Mouse (Mus musculus) limb, embryonic 14.5 days (tissue): Measurements from ENCODE around the gene Rab27a. TPM values are rescaled to one million over a fixed set of nuclear protein-coding genes. Genes with fewer than 3 reads are reported as not detected.
A peak's percentile ranks its signal among the peaks of the same experiment; 100 is the strongest.

Source experiments
- ATAC-seq: fragments of 200-750 bp; cut with Nextera tagmentation; 2 replicates; pipeline ENCODE4 v1.8.0; 2017; ENCODE audit warnings: low read depth, moderate number of reproducible peaks, moderate TSS enrichment; ENCODE audit not compliant: low FRiP score
- DNase-seq: peaks from one replicate; pipeline ENCODE4 v3.0.0-alpha.2; 2015; ENCODE audit warnings: low spot score
- H3K27ac ChIP-seq: fragments of 300-500 bp; sonication (generic); replicated peaks from 2 replicates; pipeline ENCODE4 v1.5.1; 2014; ENCODE audit warnings: low read depth, mild to moderate bottlenecking, low read length, moderate library complexity, mixed read lengths
- H3K27me3 ChIP-seq: fragments of 300-500 bp; sonication (generic); 2 replicates; pipeline ENCODE4 v1.6.1; 2014; ENCODE audit warnings: low read length, mixed read lengths; ENCODE audit not compliant: control insufficient read depth, insufficient read depth
- H3K36me3 ChIP-seq: fragments of 300-500 bp; sonication (generic); 2 replicates; pipeline ENCODE4 v1.6.1; 2014; ENCODE audit warnings: mild to moderate bottlenecking, low read length, moderate library complexity, mixed read lengths; ENCODE audit not compliant: control insufficient read depth, insufficient read depth
- H3K4me1 ChIP-seq: fragments of 300-500 bp; sonication (generic); 2 replicates; pipeline ENCODE4 v1.6.1; 2014; ENCODE audit warnings: antibody characterized with exemption, low read length, mixed read lengths; ENCODE audit not compliant: control insufficient read depth, insufficient read depth
- H3K4me2 ChIP-seq: fragments of 300-500 bp; sonication (generic); replicated peaks from 2 replicates; pipeline ENCODE4 v1.6.1; 2014; ENCODE audit warnings: low read depth, mild to moderate bottlenecking, low read length, moderate library complexity; ENCODE audit not compliant: severe bottlenecking
- H3K4me3 ChIP-seq: fragments of 300-500 bp; sonication (generic); replicated peaks from 2 replicates; pipeline ENCODE4 v1.5.1; 2014; ENCODE audit warnings: low read length
- H3K9ac ChIP-seq: fragments of 300-500 bp; sonication (generic); 2 replicates; pipeline ENCODE4 v1.6.1; 2014; ENCODE audit warnings: mild to moderate bottlenecking, low read depth, low read length, moderate library complexity; ENCODE audit not compliant: severe bottlenecking
- H3K9me3 ChIP-seq: fragments of 300-500 bp; sonication (generic); 2 replicates; pipeline ENCODE4 v1.6.1; 2016; ENCODE audit warnings: low read length; ENCODE audit not compliant: control insufficient read depth
- POLR2A ChIP-seq: fragments of 200-500 bp; IDR thresholded peaks from 2 replicates; pipeline ENCODE4 v1.8.0; 2012; ENCODE audit warnings: inconsistent platforms, mild to moderate bottlenecking, moderate library complexity, borderline replicate concordance; ENCODE audit not compliant: insufficient read depth, insufficient read length; ENCODE audit errors: extremely low read depth
- WGBS: fragments of 180-500 bp; shearing (Covaris S2); extraction: QIAGEN DNeasy Blood & Tissue Kit; methylation state at CpG from one replicate; pipeline ENCODE4 v1.1.7; 2014; 5-methylcytosine and 5-hydroxymethylcytosine counted together
- polyA plus RNA-seq, 2 experiments: library from polyadenylated mRNA; depleted of rRNA in 1 of 2; stranded (reverse) in 1 of 2; unstranded in 1 of 2; fragments of >200 nt; fragmentation: Nextera tagmentation in 1 of 2; extraction: Ambion mirVana in 1 of 2; gene quantifications; 2 replicates each; pipeline versions ENCODE4 v1.2.1 to v1.2.3; 2012 to 2014

Gene Rab27a
- polyA plus RNA-seq, 2 experiments: 2.8 to 5.7 TPM

DNA sequence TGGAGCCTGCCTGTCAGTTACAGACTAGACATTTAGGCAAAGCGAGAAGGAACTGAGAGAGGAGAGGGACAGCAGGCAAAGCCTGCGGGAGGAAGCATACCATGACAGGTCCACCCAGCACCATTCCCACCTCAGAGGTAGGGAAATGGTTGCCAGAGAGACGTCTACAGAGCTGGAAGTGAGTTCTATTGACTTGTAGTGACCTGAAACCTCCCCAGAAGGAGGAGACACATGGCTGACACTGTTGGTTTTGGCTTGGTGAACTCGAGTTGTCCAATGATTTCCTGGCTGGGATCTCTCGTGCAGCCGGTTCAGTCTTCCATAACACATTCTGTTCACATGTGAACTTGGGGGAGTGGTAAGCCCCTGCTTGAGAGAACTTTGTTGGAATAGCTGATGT lies 39.3 kb downstream of the Rab27a start:
- no peak overlapping the region for H3K27ac ChIP-seq
- no peaks in the 10 kb centered on the region for H3K4me1 ChIP-seq
- ATAC-seq (no peak), DNase-seq (no peak)
- WGBS: 70% methylated on average over 6 of the region's 6 CpGs
- no peaks in the 10 kb centered on the region for H3K9me3 ChIP-seq
- no peak for TF ChIP-seq POLR2A
- no peaks in the 10 kb centered on the region for H3K36me3 ChIP-seq
- no peak overlapping the region for H3K9ac ChIP-seq
- no peak overlapping the region for H3K4me3 ChIP-seq
- no peaks in the 10 kb centered on the region for H3K27me3 ChIP-seq
- no peak overlapping the region for H3K4me2 ChIP-seq

DNA sequence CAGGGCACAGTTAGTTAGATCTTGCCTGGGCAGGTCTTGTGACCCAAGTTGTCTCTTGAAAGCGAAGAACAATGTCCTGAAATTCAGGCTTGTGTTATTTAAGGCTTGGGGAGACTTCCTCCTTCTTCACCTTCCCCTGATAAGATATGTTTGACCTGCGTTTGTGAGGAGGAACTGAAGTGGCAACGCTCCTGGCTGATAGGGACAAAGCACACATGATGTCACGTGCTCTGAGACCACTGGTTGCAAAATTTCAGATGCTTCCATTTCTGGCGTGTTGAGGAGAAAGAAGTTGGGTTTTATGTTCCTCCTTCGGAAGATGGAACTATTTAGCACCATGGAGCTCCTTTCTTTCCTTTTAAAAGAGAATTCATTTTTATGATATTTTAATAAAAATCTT lies 41.2 kb downstream of the Rab27a start:
- Histone ChIP-seq H3K4me1 (no peaks in the 10 kb centered on the region), H3K4me3 (no peak overlapping the region), H3K9ac (no peak overlapping the region), H3K4me2 (no peak overlapping the region), H3K36me3 (no peaks in the 10 kb centered on the region), H3K27me3 (no peaks in the 10 kb centered on the region), H3K27ac (no peak overlapping the region), H3K9me3 (no peaks in the 10 kb centered on the region)
- DNase-seq (no peak), ATAC-seq (no peak)
- TF ChIP-seq POLR2A: no peak
- WGBS: 87% methylated on average over 6 of the region's 6 CpGs

DNA sequence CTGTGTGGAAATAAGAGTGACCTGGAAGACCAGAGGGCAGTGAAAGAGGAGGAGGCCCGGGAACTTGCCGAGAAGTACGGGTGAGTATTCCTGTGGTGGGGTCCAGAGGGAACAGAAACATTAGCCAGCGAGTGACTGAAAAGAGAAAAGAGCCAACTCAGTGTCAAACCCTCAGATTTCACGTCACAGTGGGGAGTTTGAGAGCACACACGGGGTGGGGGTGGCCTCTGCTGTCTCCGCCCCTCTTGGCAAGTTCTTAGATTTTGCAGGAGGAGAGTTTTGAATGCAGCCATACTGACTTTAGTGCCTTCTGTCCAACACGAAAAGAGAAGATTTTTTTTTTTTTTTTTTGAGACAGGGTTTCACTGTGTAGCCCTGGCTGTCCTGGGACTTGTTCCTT lies 42.5 kb downstream of the Rab27a start:
- WGBS: 67% methylated on average over 8 of the region's 8 CpGs
- no peaks in the 10 kb centered on the region for H3K4me1 ChIP-seq
- H3K9me3 ChIP-seq: no peaks in the 10 kb centered on the region
- no peaks in the 10 kb centered on the region for H3K36me3 ChIP-seq
- ATAC-seq (no peak), DNase-seq (no peak)
- no peak overlapping the region for H3K4me2 ChIP-seq
- no peak for TF ChIP-seq POLR2A
- no peak overlapping the region for H3K27ac ChIP-seq
- H3K9ac ChIP-seq: no peak overlapping the region
- H3K27me3 ChIP-seq: no peaks in the 10 kb centered on the region
- no peak overlapping the region for H3K4me3 ChIP-seq

DNA sequence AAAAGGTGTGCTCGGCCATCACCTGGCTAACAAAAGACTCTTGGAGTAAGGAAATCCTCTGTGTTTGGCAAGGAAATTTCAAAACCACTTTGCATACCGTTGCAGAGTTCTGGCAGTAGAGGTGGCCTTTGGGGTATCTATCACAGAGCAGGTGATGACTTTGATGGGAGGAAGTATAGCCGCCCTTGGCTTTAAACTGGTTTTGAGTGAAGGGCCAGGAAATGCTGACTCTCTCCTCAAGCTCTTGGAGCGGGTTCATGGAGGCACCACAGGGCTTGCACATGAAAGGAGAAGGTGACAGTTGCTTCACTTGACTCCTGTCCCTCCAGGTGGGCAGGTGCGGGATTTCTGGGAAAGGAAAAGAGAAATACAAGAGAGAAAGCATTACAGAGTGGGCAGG lies 42.9 kb downstream of the Rab27a start:
- Histone ChIP-seq H3K36me3 (no peaks in the 10 kb centered on the region), H3K27ac (no peak overlapping the region), H3K4me3 (no peak overlapping the region), H3K4me2 (no peak overlapping the region), H3K9me3 (no peaks in the 10 kb centered on the region), H3K9ac (no peak overlapping the region), H3K27me3 (no peaks in the 10 kb centered on the region), H3K4me1 (no peaks in the 10 kb centered on the region)
- ATAC-seq: no peak
- no peak for DNase-seq
- 74% methylated on average over 5 of the region's 5 CpGs for WGBS
- TF ChIP-seq POLR2A: no peak

DNA sequence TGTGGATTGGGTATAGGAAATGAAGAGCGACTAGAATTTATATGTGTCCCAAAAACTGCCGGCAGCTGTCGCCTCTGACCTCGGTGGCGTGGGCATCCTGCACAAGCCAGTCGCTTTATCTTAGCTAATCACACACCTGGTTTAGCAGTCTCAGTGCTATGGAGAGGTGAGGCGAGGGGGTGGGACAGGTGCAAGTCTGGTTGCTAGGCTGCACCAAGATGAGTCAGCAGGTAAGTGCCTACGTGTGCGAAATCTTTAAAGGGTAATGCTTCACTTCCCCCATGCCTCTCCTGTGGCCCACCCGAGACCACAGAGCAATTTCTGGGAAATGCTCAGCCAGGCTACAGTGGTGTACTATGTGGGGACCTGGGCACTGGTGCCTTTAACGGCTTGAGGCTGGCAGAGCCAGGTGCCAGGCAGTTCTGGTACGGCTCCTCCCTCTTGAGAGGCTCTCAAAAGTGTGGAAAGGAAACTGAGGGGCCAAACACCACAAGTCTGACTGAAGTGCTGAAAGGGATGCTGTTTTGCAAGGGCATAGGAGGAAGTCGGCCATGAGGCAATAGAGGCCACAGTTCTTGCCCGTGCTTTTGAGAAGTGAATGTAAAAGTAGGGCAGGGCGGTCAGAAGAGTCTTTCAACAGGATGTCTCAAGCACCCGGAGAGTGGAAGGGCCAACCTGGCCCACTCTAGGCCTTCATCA lies 44.7 kb downstream of the Rab27a start:
- ATAC-seq: no peak
- Histone ChIP-seq H3K27me3 (no peaks in the 10 kb centered on the region), H3K9me3 (no peaks in the 10 kb centered on the region), H3K9ac (0 out of 2 replicates have a peak overlapping the region, but pooled peaks have one; percentile 7), H3K36me3 (no peaks in the 10 kb centered on the region), H3K4me1 (no peaks in the 10 kb centered on the region), H3K4me2 (no peak overlapping the region), H3K4me3 (no peak overlapping the region), H3K27ac (no peak overlapping the region)
- WGBS: 69% methylated on average over 16 of the region's 16 CpGs
- DNase-seq: no peak
- no peak for TF ChIP-seq POLR2A
